Mouse (Mus musculus) heart, postnatal 14 days (tissue): Measurements from ENCODE around the gene Cacna2d1. TPM values are rescaled to one million over a fixed set of nuclear protein-coding genes. Genes with fewer than 3 reads are reported as not detected.

Source experiments
- DNase-seq, 2 experiments: peaks; one replicate each; pipeline ENCODE4 v3.0.0; 2021 to 2022
- intact Hi-C: fragments of 180-260 bp; cut with DNase I; formaldehyde crosslinking; loops from one replicate; pipeline ENCODE4 v1.15.1; 2025
- total RNA-seq, 2 experiments: library from RNA; stranded (reverse); gene quantifications; 2 replicates each; pipeline ENCODE4 v1.2.3; 2021

The Cacna2d1 gene
- total RNA-seq, 2 experiments from 2014 or later: 86.8 to 90.3 TPM

DNA sequence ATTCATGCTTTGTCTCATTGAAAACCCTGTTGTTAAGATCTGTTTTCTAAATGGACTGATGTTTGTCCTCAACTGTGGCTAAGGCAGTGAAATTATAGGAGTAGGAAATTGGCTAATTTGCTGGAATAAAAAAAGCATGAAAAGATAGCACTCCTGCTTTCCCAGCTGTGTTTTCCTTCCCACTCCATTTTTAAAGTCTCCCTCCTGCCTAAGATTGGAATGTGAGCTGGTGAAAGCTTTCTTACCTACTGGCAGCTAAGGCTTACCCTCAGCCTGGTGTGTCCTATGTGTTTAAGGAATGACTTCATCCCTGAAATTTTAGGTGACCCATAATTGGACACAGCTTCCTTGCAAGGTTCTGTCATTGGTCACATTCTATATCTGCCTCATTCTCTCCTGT is 40.2 kb downstream of the Cacna2d1 start:
- intact Hi-C loops: no loop called here
- DNase-seq: no peak

DNA sequence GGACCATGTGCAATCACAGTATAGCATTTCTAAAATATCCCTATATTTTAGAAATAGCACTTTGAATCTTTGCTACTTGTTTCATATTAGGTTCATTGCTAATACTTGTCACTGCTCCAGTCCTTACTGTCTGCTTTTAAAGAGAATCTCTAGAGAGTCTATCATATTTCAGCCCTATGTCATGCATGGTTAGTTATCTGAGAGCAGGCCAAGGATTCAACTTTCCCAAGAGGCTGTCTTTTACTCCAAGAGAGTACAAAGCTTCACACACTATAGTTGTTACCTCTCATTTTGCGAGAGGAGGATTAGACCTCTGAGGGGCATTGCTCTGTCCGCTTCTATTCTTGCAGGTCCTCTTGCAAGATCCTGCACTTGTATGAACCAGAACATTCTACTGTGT is 44.7 kb downstream of the Cacna2d1 start:
- intact Hi-C loops: no loop called here
- DNase-seq: no peak

DNA sequence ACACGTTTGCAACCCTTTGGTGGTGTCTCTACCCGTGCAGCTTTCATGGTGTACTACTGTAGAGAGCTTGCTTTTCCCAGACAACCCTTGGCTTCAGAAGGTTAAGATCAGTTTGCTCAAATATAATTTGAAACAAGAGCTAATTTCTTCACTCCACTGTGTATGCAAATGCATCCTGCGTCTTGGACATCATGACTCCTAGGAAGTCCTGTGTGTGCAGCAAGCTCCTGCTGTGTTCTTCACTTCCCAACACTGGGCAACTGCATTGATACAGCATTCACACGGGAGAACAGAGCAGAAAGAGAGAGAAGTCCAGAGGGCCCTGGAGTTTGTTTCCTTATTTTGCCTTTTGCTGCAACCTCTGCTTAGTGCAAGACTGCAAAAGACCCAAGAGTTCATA is 48.1 kb downstream of the Cacna2d1 start:
- intact Hi-C loops: no loop called here

DNA sequence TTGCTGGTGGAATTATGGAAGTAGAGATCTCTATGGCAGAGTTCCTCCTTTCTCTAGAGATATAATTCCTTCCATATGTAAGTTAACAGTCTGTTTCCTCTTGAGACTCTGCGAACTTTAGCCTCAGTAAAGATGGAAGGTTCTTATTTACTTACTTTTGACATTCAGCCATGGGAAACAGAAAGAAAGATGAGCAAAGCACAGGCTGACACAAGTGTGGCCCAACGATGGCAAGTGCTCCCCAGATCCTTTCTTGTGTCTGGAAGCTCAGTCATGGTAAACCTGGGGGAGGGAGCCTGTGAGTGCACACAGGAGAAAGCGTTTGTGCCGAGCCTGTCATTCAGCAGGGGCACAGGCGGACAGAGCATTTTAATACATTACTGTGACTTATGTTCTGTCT is 48.9 kb downstream of the Cacna2d1 start:
- DNase-seq: no peak
- intact Hi-C loops: no loop called here

More for the DNA sequence above, 48.1 kb downstream of the Cacna2d1 start:
- DNase-seq: no peak

DNA sequence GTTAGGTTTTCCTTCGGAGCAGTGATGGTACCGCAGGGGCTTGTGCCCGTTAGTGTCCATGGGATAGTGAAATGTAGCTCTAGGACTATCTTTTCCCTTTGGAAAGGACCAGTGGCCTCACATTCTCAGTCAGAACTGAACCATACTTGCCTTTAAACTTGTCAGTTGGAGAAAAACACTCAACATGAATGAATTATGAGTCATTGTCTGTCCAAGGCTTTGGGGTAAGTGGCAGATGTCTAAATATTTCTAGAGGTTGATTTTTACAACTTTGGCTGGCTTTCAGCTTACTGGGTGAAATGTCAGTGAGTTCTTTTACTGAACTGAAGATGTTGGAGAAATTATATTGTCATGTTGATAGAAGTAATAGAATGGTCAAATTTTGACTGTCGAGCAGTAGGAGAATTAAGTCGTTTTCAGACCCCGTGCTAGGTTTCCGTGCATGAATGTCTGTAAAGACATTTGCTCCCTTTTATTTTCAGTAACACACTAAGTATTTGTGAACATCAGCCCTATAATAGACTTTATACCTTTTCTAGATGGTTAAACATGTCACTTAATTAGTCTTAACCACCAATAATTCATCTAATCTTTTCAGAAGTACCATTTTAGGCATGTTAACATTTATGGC is 50.9 kb downstream of the Cacna2d1 start:
- intact Hi-C loops: no loop called here
- DNase-seq: no peak

DNA sequence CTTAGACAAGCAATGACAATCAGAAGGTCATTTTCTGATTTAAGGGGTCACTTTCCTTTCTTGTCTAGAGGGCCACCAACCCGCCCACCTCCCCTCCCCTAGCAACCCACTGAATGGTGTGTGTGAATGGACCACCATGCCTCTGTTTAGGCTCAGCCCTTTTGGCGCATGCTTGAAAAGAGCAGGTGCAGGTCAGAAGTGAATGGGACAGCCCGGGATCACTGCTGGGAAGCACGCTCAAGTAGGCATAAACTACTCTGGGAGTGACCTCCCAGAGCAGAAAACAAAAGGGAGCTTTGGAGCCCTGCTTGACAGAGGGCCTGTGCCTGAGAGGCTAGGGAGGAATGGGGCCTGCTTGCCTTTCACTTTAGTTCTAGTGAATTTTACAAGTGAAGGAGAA is 51.4 kb downstream of the Cacna2d1 start:
- intact Hi-C loops: no loop called here
- no peak for DNase-seq

DNA sequence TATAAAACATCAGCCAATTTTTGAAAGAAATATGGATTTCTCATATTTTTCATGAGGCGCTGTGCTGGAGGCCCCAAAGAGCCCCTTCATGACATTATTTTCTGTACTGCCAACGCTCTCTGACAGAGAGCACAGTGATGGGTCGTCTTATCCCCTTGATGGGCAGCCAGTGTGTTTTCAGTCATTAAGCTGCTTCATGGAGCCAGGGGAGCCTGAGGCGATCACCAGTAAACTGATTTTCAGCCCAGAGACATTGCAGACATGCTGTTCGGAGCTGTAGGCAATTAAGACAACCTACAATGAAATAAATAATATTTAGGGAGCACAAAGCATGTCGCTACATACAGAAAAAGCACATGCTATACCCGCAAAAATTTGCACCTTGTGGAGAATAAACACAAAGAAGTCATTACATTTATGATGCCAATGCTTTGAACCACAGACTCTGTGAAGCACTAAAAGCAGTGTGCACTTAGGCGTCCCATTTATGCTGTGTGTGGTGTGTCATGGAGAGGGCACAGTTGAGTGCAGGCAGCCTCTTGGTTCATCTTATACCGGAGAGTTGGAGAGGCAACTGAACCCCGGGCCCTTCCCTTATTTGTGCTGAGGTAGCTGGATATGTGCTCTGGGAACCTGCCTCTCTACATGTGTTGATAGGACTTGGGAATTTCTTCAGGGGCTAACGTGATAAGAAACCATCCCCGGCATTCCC is 57.1 kb downstream of the Cacna2d1 start:
- intact Hi-C loops: no loop called here

DNA sequence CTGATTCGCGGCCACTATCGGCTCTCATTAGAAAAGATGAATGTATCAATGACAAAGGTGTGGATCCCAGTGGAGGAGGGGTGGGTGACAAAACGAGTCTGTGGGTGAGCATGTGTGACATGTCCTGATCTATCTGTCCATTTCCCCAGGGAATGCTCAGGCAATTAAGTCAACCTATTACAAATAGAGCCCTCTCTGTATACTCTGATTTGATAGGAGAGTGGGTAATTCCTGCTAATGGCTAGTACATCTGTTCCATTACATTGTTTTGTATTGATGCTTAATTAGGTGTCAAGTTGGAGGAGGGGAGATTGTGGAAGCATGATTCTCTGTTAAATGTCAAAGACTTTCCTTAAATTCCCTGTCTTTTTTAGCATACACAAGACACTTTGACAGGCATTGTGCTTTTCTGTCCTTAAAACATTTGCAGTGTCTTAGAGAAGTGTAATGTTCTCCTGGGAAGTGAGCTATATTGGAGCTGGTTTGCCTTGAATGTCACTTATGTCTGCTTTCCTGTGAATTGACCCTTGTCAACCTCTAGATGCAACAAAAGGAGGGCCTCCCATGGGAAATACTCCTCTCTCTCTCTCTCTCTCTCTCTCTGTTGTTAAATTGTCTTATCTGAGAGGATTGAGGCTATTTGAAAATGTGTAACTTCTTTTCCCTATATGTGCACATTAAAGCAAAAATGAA is 58.9 kb downstream of the Cacna2d1 start:
- no peak for DNase-seq
- intact Hi-C loops: no loop called here

More for the DNA sequence above, 57.1 kb downstream of the Cacna2d1 start:
- DNase-seq: no peak

DNA sequence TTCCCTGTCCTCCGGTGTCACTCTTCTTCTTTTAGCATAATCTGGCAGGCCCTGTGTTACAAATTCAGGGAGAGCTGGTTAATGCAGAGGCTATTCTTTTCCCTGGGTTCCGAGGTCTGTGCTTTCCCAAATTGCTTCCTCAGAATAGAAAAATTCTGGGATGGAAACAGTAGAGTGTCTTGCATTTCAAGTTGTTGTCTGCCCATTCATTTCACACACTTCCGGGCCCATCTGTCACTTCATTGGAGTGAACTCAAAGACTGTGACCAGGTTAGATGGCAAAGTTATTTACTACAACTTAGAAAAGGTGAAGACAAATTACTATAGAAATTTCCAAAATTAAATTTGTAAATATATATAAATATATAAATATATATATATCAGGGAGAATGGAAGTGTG is 62.7 kb downstream of the Cacna2d1 start:
- intact Hi-C loops: no loop called here

DNA sequence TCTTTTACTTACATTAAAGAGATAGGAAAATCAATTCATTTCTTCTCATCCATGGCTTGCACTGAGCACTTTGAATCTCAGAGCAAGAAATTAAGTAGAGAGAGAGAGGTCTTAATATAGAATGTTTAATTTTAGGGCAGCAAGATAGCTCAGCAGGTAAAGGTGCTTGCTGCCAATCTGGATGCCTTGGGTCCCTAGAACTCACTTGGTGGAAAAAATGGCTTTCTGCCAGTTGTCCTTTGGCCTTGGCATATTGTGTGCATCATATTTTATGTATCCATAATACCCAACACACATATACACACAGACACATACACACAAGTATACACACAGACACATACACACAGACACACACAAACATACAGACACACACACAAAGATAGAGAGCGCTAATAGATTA is 63.3 kb downstream of the Cacna2d1 start:
- no peak for DNase-seq
- intact Hi-C loops: no loop called here

More for the DNA sequence above, 62.7 kb downstream of the Cacna2d1 start:
- DNase-seq: no peak

DNA sequence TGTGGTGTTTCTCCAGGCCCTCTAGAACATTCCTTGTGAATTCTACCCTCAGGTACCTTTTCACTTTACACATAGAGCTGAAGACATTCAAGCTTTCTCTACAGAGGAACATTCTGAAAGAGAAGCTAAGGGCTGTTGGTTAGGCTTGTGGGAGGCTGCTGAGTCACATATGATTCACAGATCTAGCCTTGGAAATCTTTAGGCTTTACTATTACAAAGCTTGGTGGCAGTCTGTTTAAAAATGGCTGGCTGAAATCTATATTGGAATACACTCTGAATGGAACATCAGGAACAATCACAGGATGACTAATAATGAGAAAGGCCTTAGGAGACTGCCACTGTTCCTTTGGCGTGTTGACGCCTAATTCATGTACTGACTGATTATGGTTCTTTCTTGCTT is 66.4 kb downstream of the Cacna2d1 start:
- DNase-seq: no peak
- intact Hi-C loops: no loop called here

DNA sequence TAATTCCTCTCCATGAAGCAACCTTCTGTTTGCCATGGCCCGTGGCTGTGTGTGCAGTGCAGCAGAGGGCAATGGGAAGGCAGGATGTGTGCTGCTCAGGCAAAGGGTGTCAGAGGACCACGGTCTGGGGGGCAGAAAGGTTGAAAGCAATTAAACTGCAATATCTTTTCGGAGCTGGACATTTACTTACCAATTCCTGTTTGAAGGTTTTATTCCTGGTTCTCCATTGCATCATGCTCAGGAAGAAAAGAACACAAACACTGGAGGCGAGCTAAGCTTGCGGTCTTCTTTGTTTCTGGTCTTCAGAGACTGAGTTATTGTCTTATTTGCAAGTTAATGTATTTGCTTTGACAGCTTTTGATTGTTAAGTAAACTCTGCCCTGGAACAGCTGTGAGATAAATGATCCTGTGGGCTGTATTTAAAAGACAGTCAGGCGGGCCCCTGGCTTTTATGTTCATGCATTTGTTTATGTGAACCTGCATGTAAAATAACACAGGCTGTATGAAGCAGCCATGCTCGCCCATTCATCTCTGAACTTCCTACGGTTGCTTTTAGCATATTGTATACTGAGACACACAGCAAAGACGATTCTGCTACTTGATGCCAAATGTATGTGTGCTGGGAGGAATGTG is 68.1 kb downstream of the Cacna2d1 start:
- intact Hi-C loops: no loop called here
- DNase-seq: no peak

DNA sequence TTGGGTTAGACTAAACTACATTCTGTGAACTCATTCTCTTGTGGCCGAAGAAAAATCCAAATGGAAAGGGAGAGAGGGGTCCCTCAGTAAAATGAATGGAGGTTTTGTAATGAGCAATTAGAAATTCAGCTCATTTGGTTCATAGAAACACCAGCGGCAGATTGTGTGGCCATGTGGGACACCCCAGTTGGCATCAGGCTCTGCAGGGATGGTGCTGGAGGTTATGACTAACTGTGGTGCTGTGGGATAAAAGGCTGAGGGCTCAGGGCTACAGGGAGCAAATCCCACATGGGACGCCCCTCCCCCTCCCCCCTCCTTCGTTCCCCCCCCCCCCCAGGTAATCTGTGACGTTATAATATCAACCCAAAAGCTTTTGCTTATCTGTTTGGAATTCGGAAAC is 69.8 kb downstream of the Cacna2d1 start:
- no peak for DNase-seq
- intact Hi-C loops: no loop called here

DNA sequence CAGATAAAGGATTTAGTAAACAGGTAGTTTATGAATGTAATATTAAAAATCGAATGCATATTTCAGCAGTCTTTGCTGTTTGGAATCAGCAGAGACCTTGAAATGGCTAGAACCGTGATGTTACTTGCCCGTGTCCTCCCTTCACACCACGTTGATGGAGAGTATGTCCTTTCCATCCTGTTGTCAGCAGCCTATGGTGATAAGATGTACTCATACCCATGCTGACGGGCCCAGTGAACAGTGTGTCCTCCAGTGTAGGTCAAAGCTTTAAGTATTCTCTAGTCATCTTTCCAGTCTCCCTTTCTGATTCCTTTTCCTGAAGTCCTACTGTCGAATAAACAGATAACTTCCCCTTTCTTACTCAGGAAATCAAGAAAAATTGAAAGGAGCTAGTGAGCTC is 72.5 kb downstream of the Cacna2d1 start:
- intact Hi-C loops: no loop called here
- no peak for DNase-seq

DNA sequence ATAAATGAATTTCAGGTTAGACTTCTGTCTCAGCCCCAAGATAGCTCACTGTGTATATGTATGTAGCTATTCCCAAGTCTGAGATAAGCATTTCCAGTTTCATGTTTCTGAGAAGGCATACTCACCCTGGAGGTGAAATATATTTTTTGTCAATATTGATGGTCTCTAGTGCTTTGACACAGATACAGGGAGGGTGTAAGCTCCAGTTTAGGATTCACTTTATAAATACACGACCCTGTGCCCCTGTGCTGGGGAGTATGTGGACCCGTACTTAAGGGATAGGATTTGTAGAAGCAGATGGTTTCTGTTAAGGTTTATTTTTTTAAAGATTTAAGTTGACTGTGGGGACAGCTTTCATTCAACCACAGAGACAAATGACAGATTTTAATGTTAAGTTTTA is 79.2 kb downstream of the Cacna2d1 start:
- no peak for DNase-seq
- intact Hi-C loops: no loop called here

DNA sequence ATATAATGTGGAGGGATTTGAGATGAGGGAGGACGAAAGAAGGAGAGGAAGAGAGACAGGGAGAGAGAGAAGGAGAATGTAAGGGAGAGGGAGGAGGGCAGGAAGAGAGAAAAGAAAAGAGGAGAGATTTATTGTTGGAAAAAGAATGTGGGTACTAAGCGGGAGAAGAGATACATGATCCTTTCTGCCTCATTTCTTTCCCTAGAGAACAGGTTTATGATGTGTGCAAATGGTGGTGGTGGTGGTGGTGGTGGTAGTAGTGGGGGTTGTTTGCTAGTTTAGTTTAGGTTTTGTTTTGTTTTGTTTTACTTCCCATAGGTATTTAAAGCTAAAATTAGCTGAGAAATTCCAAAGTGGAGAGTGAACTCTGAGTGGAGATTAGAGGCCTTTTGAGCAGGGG is 79.9 kb downstream of the Cacna2d1 start:
- intact Hi-C loops: no loop called here
- DNase-seq: no peak

DNA sequence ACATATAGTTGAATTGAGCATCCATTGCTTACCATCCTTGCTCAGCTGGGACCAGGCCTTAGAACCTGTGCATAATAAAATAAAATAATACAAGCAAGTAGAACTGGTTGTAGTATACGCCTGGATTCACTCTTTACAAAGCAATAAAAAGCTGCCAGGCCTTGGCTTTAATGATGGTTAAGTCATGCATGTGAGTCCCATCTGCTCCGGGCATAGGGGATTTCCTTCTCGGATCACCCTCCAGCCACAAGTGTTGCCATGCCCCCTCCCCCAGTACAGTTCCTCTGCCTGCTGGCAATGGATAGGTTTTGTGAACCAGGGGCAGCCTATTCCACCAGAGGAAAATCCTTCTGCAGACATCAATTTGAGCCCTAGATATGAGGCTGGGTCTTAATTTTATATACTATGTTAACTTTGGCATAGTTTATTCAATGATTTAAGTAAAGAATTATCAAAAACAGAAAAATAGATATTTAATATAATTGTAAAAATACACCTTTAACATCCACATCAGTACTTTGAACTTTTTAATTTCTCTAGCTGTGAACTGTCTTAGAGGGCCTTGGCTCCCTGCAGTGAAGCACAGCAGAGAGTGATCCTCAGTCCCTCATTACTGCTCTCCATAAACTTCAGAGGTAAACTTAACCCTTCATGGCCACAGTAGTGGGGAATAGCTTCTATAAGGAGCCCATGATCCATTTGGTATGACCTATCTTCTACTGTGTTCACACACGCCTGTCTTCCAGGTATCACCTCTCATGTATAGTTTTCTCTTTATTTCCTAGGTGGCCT is 90.3 kb downstream of the Cacna2d1 start:
- intact Hi-C loops: no loop called here
- DNase-seq: no peak

DNA sequence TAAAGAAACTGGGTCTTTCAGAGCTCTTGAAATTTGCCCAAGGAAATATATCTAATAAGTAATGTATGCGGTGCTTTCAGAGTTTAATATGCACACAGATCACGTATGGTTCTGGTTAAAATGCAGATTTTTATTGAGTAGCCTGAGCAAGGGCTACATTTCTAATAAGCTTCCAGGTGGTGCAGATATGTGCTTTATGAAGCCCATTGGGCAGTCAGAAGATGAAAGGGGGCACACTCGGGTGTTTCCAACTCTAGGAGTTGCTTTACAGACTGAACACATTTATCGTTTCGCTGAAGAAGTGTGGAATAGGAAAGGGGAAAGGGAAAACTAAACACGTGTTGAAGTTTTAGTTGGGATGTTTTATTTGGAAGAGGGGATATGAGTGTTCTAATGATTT is 94.4 kb downstream of the Cacna2d1 start:
- DNase-seq: no peak
- intact Hi-C loops: no loop called here

DNA sequence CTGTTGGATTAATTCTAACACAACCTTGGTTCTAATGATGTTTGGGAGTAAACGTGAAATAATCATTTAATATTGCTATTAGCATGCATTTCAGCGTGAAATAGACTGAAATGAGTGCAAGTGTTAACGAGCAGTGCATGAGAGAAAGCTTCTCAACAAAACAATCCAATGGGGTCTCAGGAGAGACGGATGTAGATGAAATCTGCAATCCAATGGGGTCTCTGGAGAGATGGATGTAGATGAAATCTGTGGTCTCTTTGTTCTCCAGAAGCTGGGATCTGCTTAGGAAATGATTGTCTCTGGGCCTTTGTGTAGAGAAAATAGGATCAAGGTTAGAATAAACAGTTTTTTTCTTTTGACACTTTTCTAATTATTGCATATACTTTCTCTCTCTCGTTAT is 95.0 kb downstream of the Cacna2d1 start:
- intact Hi-C loops: no loop called here
- DNase-seq: no peak

DNA sequence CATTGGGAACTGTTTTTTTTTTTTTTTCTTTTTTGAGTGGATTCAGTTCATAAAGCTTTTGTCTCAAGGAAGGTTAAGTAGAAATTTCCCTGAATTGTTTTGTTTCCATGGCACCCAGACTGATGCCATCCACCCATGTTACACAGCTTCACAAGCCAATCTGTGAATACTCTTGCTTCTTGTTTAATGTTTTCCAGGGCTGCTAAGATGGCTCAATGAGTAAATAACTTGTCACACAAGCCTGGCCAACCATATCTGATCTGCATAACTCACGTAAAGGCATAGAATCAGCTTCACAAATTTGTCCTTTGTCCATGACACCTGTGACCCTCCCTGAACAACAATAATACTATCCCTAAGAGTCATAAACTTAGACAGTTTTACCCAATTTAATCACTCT is 99.1 kb downstream of the Cacna2d1 start:
- intact Hi-C loops: no loop called here
- no peak for DNase-seq

DNA sequence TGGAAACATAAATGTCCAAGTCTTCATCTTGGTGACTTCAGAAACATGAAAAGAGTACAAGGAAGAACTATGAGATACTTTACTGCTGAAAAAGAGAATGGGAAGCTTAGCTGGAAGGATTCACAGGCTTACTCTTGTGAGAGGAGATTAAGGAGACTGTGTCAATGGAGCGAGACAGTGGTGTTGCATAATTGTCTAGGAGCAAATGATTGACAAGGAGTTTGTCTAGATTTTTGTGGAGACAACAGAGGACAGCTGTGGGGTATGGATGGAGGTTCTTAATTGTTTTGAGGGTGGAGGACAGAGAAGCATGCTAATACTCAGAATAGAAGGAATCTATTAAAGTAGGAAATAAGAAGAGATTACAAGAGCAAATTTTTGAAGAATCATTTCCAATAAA is 100.8 kb downstream of the Cacna2d1 start:
- intact Hi-C loops: no loop called here
- DNase-seq: no peak
